ENCODE assay signal across 9 mouse cellular contexts in genomic region chr3:28543380-28543984, GRCm38 (mm10).
A peak's percentile ranks its signal among the peaks of the same experiment; 100 is the strongest.
DNase-seq lines count a peak whose midpoint lies in the region; ATAC-seq and TF ChIP-seq lines count a peak whose summit lies in the region.
"Had no signal": no experiment of that assay in that cellular context is flagged by ENCODE, and none has a peak within 500 bp of the region (broad histone marks: within the 10 kb centered on the region; RNA-seq: fewer than 3 reads in every experiment).

No protein-coding gene starts in this region.

- no peak overlapping the region for H3K4me3 ChIP-seq in heart, embryonic 11.5 days (ENCODE audit: low read depth, low read length)
- H3K4me3 ChIP-seq in embryonic fibroblast, embryonic 13.5 days (ENCODE audit: insufficient read depth, low read length) = no peak overlapping the region
- H3K4me3 ChIP-seq: stomach, embryonic 15.5 days had no signal

- no peak for ATAC-seq in heart, embryonic 11.5 days (replicated peaks; ENCODE audit: insufficient number of reproducible peaks, low FRiP score, low TSS enrichment)

- intact Hi-C loops in left cerebral cortex, postnatal 4 days (cut with DNase I) = no loop called here

- H3K27ac ChIP-seq in heart, embryonic 11.5 days (ENCODE audit: low read depth, low read length) = no peak overlapping the region
- no peak overlapping the region for H3K27ac ChIP-seq in embryonic fibroblast, embryonic 13.5 days (ENCODE audit: insufficient read depth, low read length)
- H3K27ac ChIP-seq: stomach, embryonic 15.5 days had no signal

- TF ChIP-seq POLR2A in embryonic fibroblast, embryonic 13.5 days (IDR thresholded peaks at IDR 0.05; ENCODE audit: low read depth, low read length) = no peak

- peak; percentile 46; the same call in 1 of the 2 replicates for TF ChIP-seq CTCF in embryonic fibroblast, embryonic 13.5 days (IDR thresholded peaks at IDR 0.05; ENCODE audit: borderline replicate concordance, insufficient read depth, low read length)

- 67% methylated on average over 10 of the region's 10 CpGs for WGBS in heart, embryonic 11.5 days (ENCODE audit: insufficient replicate concordance)

- H3K9me3 ChIP-seq in heart, embryonic 11.5 days (replicated peaks; ENCODE audit: control insufficient read depth, low read length) = no peaks in the 10 kb centered on the region
- H3K9me3 ChIP-seq: stomach, embryonic 15.5 days had no signal

- H3K36me3 ChIP-seq in heart, embryonic 11.5 days (ENCODE audit: control insufficient read depth, insufficient read depth, low read length) = no peaks in the 10 kb centered on the region
- H3K36me3 ChIP-seq: stomach, embryonic 15.5 days had no signal

- peaks cover 5% of the 10 kb centered on the region; the same call in 1 of the 2 replicates for H3K4me1 ChIP-seq in heart, embryonic 11.5 days (ENCODE audit: control insufficient read depth, insufficient read depth, low read length)
- no peaks in the 10 kb centered on the region for H3K4me1 ChIP-seq in embryonic fibroblast, embryonic 13.5 days (ENCODE audit: control insufficient read depth, insufficient read depth, low read length)
- H3K4me1 ChIP-seq: stomach, embryonic 15.5 days had no signal

- H3K4me2 ChIP-seq in heart, embryonic 11.5 days = no peak overlapping the region
- H3K4me2 ChIP-seq: stomach, embryonic 15.5 days had no signal

- no peaks in the 10 kb centered on the region for H3K27me3 ChIP-seq in heart, embryonic 11.5 days (ENCODE audit: control insufficient read depth, insufficient read depth, low read length)
- H3K27me3 ChIP-seq: stomach, embryonic 15.5 days had no signal

- DNase-seq in heart, adult 11 months = peak; percentile 91
- peak; percentile 26 for DNase-seq in urinary bladder, postnatal 14 days (ENCODE audit: low spot score)
- no peak for DNase-seq in urinary bladder, adult 2 months (ENCODE audit: low spot score)
- DNase-seq in lung, postnatal 10 days = peak; percentile 63
- no peak for DNase-seq in left cerebral cortex, postnatal 4 days
- no peak for DNase-seq in layer of hippocampus, adult 8-10 months (ENCODE audit: low spot score in 2 of 2)

- H3K9ac ChIP-seq in heart, embryonic 11.5 days (ENCODE audit: low read depth, low read length) = no peak overlapping the region
- H3K9ac ChIP-seq: stomach, embryonic 15.5 days had no signal

Comparison
In these comparisons a context has a peak if more than half of its experiments do, and no peak if none do; other contexts are left out.
1. DNase-seq: peak in heart, adult 11 months (single experiment), urinary bladder, postnatal 14 days (single experiment) and lung, postnatal 10 days (single experiment); none in urinary bladder, adult 2 months (single experiment), left cerebral cortex, postnatal 4 days (single experiment) and layer of hippocampus, adult 8-10 months (0 of 2).